Mouse (Mus musculus) Patski (cell line): ENCODE data around the gene Vti1a. TPM values are rescaled to one million over a fixed set of nuclear protein-coding genes. Genes with fewer than 3 reads are reported as not detected.
A peak's percentile ranks its signal among the peaks of the same experiment; 100 is the strongest.

Experiments
- ATAC-seq: fragments of 100-300 bp; one replicate; pipeline ENCODE4 v1.8.0; 2021
- CTCF ChIA-PET: fragments of 350-600 bp; sonication (Branson Sonifier 250); formaldehyde crosslinking; loops from one replicate; lab custom pipeline; 2022; ENCODE audit warnings: inconsistent platforms; lab: Charles Lee
- POLR2A ChIA-PET: fragments of 350-600 bp; sonication (Branson Sonifier 250); formaldehyde crosslinking; loops from one replicate; lab custom pipeline; 2022; ENCODE audit warnings: antibody characterized with exemption, inconsistent platforms; lab: Charles Lee
- DNase-seq: peaks from one replicate; pipeline ENCODE4 v3.0.0-alpha.2; 2011; ENCODE audit warnings: low read depth, low spot score
- H3K27me3 ChIP-seq: fragments of 371-371 bp; one replicate; pipeline ENCODE4 v1.5.1; 2021
- CTCF ChIP-seq: fragments of 100-300 bp; IDR thresholded peaks from one replicate; pipeline ENCODE4 v1.5.1; 2021
- in situ Hi-C: fragments of 300-500 bp; cut with MboI; formaldehyde crosslinking; loops from 3 replicates; pipeline ENCODE4 v1.11.1; 2018; ENCODE audit warnings: low pct_unique_long_range_greater_than_20kb, mixed read lengths
- polyA plus RNA-seq: library from polyadenylated mRNA; unstranded; gene quantifications from one replicate; pipeline ENCODE4 v1.2.3, GENCODE M21; 2021

Vti1a gene
- polyA plus RNA-seq, 1 experiment from 2014 or later = 41.4 TPM

GRCm38 (mm10) chr19:55496333-55496732 lies 180.2 kb downstream of the Vti1a start:
- no peaks in the 10 kb centered on the region for H3K27me3 ChIP-seq
- DNase-seq = no peak
- POLR2A ChIA-PET = no interaction called here
- in situ Hi-C loops = no loop called here
- no peak for ATAC-seq
- no peak for TF ChIP-seq CTCF
- CTCF ChIA-PET = no interaction called here

GRCm38 (mm10) chr19:55499179-55499863 lies 183.2 kb downstream of the Vti1a start:
- DNase-seq (no peak), ATAC-seq (no peak)
- H3K27me3 ChIP-seq = no peaks in the 10 kb centered on the region
- ChIA-PET POLR2A (no interaction called here), CTCF (interaction anchor here (0.8 kb wide), 1 partner anchor 16 kb away, joined by 4 read pairs; no protein-coding TSS in a partner anchor)
- in situ Hi-C loops = no loop called here
- TF ChIP-seq CTCF = no peak

- no peak for ATAC-seq
- no peak for TF ChIP-seq CTCF
- POLR2A ChIA-PET = no interaction called here
- in situ Hi-C loops = no loop called here
- no peaks in the 10 kb centered on the region for H3K27me3 ChIP-seq
- no peak for DNase-seq
- CTCF ChIA-PET = no interaction called here
Measured at GRCm38 (mm10) chr19:55501985-55502384, 185.9 kb downstream of the Vti1a start.

- DNase-seq = no peak
- ATAC-seq = peak; percentile 47
- in situ Hi-C loops = no loop called here
- ChIA-PET POLR2A (no interaction called here), CTCF (no interaction called here)
- TF ChIP-seq CTCF = peak; percentile 72
- no peaks in the 10 kb centered on the region for H3K27me3 ChIP-seq
Measured at GRCm38 (mm10) chr19:55503771-55504170, 187.7 kb downstream of the Vti1a start.

GRCm38 (mm10) chr19:55507748-55508147 lies 191.7 kb downstream of the Vti1a start:
- in situ Hi-C loops = no loop called here
- TF ChIP-seq CTCF = no peak
- ATAC-seq (no peak), DNase-seq (no peak)
- ChIA-PET POLR2A (interaction anchor here (0.5 kb wide), 1 partner anchor 49 kb away, joined by 3 read pairs; no protein-coding TSS in a partner anchor), CTCF (interaction anchor here (0.9 kb wide), 1 partner anchor 371 kb away, joined by 3 read pairs; no protein-coding TSS in a partner anchor)
- H3K27me3 ChIP-seq = no peaks in the 10 kb centered on the region

- DNase-seq (no peak), ATAC-seq (no peak)
- in situ Hi-C loops = no loop called here
- ChIA-PET CTCF (no interaction called here), POLR2A (interaction anchor here (0.9 kb wide), 1 partner anchor 95 kb away, joined by 4 read pairs; no protein-coding TSS in a partner anchor)
- TF ChIP-seq CTCF = no peak
- no peaks in the 10 kb centered on the region for H3K27me3 ChIP-seq
Measured at GRCm38 (mm10) chr19:55508239-55508638, 192.1 kb downstream of the Vti1a start.

GRCm38 (mm10) chr19:55508965-55509364 lies 192.9 kb downstream of the Vti1a start:
- H3K27me3 ChIP-seq = no peaks in the 10 kb centered on the region
- ChIA-PET POLR2A (interaction anchor here (0.5 to 0.9 kb wide), 3 partner anchors 29 to 704 kb away, joined by 3 to 4 read pairs (median 3); no protein-coding TSS in a partner anchor), CTCF (no interaction called here)
- no peak for ATAC-seq
- DNase-seq = no peak
- in situ Hi-C loops = no loop called here
- no peak for TF ChIP-seq CTCF

GRCm38 (mm10) chr19:55509618-55510017 lies 193.5 kb downstream of the Vti1a start:
- POLR2A ChIA-PET = interaction anchor here (0.5 kb wide), 1 partner anchor 28 kb away, joined by 3 read pairs; no protein-coding TSS in a partner anchor
- ATAC-seq = no peak

GRCm38 (mm10) chr19:55513941-55514340 lies 197.8 kb downstream of the Vti1a start:
- TF ChIP-seq CTCF = no peak
- in situ Hi-C loops = loop anchor here (10.0 kb wide), 1 partner anchor 621 kb away; no protein-coding TSS in a partner anchor
- POLR2A ChIA-PET = no interaction called here
- CTCF ChIA-PET = interaction anchor here (0.7 kb wide), 1 partner anchor 31 kb away, joined by 3 read pairs; no protein-coding TSS in a partner anchor
- ATAC-seq (no peak), DNase-seq (no peak)
- no peaks in the 10 kb centered on the region for H3K27me3 ChIP-seq

More at GRCm38 (mm10) chr19:55509618-55510017, 193.5 kb downstream of the Vti1a start:
- no peaks in the 10 kb centered on the region for H3K27me3 ChIP-seq
- TF ChIP-seq CTCF = no peak
- DNase-seq = no peak
- CTCF ChIA-PET = no interaction called here
- in situ Hi-C loops = loop anchor here (10.0 kb wide), 1 partner anchor 625 kb away; no protein-coding TSS in a partner anchor

- in situ Hi-C loops = no loop called here
Measured at GRCm38 (mm10) chr19:55520236-55520635, 204.1 kb downstream of the Vti1a start.

GRCm38 (mm10) chr19:55523340-55523739 lies 207.2 kb downstream of the Vti1a start:
- H3K27me3 ChIP-seq = no peaks in the 10 kb centered on the region
- DNase-seq = no peak
- no peak for TF ChIP-seq CTCF
- POLR2A ChIA-PET = no interaction called here
- ATAC-seq = no peak
- in situ Hi-C loops = no loop called here
- CTCF ChIA-PET = no interaction called here

More at GRCm38 (mm10) chr19:55520236-55520635, 204.1 kb downstream of the Vti1a start:
- ATAC-seq = no peak
- DNase-seq = no peak
- H3K27me3 ChIP-seq = no peaks in the 10 kb centered on the region
- CTCF ChIA-PET = no interaction called here
- POLR2A ChIA-PET = no interaction called here
- no peak for TF ChIP-seq CTCF
